Mouse (Mus musculus) heart, embryonic 11.5 days (tissue): ENCODE data around the gene Rab25. TPM values are rescaled to one million over a fixed set of nuclear protein-coding genes. Genes with fewer than 3 reads are reported as not detected.

ENCODE experiments used
- ATAC-seq: fragments of 200-750 bp; cut with Nextera tagmentation; replicated peaks from 2 replicates; pipeline ENCODE4 v1.8.0; 2017; ENCODE audit warnings: moderate library complexity; ENCODE audit not compliant: insufficient number of reproducible peaks, low FRiP score, low TSS enrichment
- H3K27ac ChIP-seq: fragments of 300-500 bp; sonication (generic); 2 replicates; pipeline ENCODE4 v1.5.1; 2014; ENCODE audit warnings: mild to moderate bottlenecking, low read depth, low read length
- H3K27me3 ChIP-seq: fragments of 300-500 bp; sonication (generic); 2 replicates; pipeline ENCODE4 v1.6.1; 2014; ENCODE audit warnings: mild to moderate bottlenecking, low read length, mixed read lengths; ENCODE audit not compliant: control insufficient read depth, insufficient read depth
- H3K36me3 ChIP-seq: fragments of 300-500 bp; sonication (generic); 2 replicates; pipeline ENCODE4 v1.6.1; 2014; ENCODE audit warnings: mild to moderate bottlenecking, low read length, moderate library complexity, mixed read lengths; ENCODE audit not compliant: control insufficient read depth, insufficient read depth
- H3K4me1 ChIP-seq: fragments of 300-500 bp; sonication (generic); 2 replicates; pipeline ENCODE4 v1.6.1; 2014; ENCODE audit warnings: low read length; ENCODE audit not compliant: control insufficient read depth, insufficient read depth
- H3K4me2 ChIP-seq: fragments of 300-500 bp; sonication (generic); 2 replicates; pipeline ENCODE4 v1.6.1; 2014; ENCODE audit warnings: mild to moderate bottlenecking, moderate library complexity
- H3K4me3 ChIP-seq: fragments of 300-500 bp; sonication (generic); 2 replicates; pipeline ENCODE4 v1.5.1; 2014; ENCODE audit warnings: low read depth, low read length
- H3K9ac ChIP-seq: fragments of 300-500 bp; sonication (generic); 2 replicates; pipeline ENCODE4 v1.6.1; 2014; ENCODE audit warnings: mild to moderate bottlenecking, low read depth, low read length, moderate library complexity
- H3K9me3 ChIP-seq: fragments of 300-500 bp; sonication (generic); replicated peaks from 2 replicates; pipeline ENCODE4 v1.6.1; 2016; ENCODE audit warnings: low read length; ENCODE audit not compliant: control insufficient read depth
- WGBS: fragments of 180-500 bp; shearing (Covaris S2); extraction: QIAGEN DNeasy Blood & Tissue Kit; methylation state at CpG from one replicate; pipeline ENCODE4 v1.1.7; 2014; ENCODE audit not compliant: insufficient replicate concordance; 5-methylcytosine and 5-hydroxymethylcytosine counted together
- polyA plus RNA-seq: library from polyadenylated mRNA; unstranded; fragments of >200 nt; fragmentation: Nextera tagmentation; extraction: Ambion mirVana; gene quantifications from 2 replicates; pipeline ENCODE4 v1.2.1, GENCODE M21; 2014

Rab25 gene
- polyA plus RNA-seq, 1 experiment from 2014 or later = not detected

- 77% methylated on average over 4 of the region's 4 CpGs for WGBS
- H3K4me1 ChIP-seq = no peaks in the 10 kb centered on the region
- H3K9me3 ChIP-seq = no peaks in the 10 kb centered on the region
- H3K27me3 ChIP-seq = no peaks in the 10 kb centered on the region
- H3K4me2 ChIP-seq = no peak overlapping the region
- no peak for ATAC-seq
- H3K4me3 ChIP-seq = no peak overlapping the region
- no peak overlapping the region for H3K27ac ChIP-seq
- H3K9ac ChIP-seq = no peak overlapping the region
- H3K36me3 ChIP-seq = peaks cover 64% of the 10 kb centered on the region
These were observed 13.9 kb upstream of the Rab25 start for GRCm38 (mm10) chr3:88561989-88562388.

- H3K9me3 ChIP-seq = no peaks in the 10 kb centered on the region
- WGBS = 89% methylated on average over 9 of the region's 9 CpGs
- no peak for ATAC-seq
- no peak overlapping the region for H3K4me3 ChIP-seq
- no peak overlapping the region for H3K4me2 ChIP-seq
- H3K4me1 ChIP-seq = peaks cover 9% of the 10 kb centered on the region
- H3K9ac ChIP-seq = no peak overlapping the region
- H3K27me3 ChIP-seq = no peaks in the 10 kb centered on the region
- H3K27ac ChIP-seq = no peak overlapping the region
- peaks cover 59% of the 10 kb centered on the region for H3K36me3 ChIP-seq
These were observed 11.5 kb upstream of the Rab25 start for GRCm38 (mm10) chr3:88559596-88559995.

GRCm38 (mm10) chr3:88556616-88557015 is 8.5 kb upstream of the Rab25 start:
- H3K4me1 ChIP-seq = peaks cover 14% of the 10 kb centered on the region
- no peak overlapping the region for H3K9ac ChIP-seq
- no peak overlapping the region for H3K27ac ChIP-seq
- 95% methylated on average over 8 of the region's 8 CpGs for WGBS
- ATAC-seq = no peak
- H3K4me3 ChIP-seq = no peak overlapping the region
- H3K27me3 ChIP-seq = no peaks in the 10 kb centered on the region
- H3K36me3 ChIP-seq = peaks cover 40% of the 10 kb centered on the region
- H3K4me2 ChIP-seq = no peak overlapping the region
- no peaks in the 10 kb centered on the region for H3K9me3 ChIP-seq

- no peak overlapping the region for H3K4me3 ChIP-seq
- H3K36me3 ChIP-seq = peaks cover 39% of the 10 kb centered on the region
- no peak overlapping the region for H3K27ac ChIP-seq
- no peaks in the 10 kb centered on the region for H3K9me3 ChIP-seq
- no peak overlapping the region for H3K4me2 ChIP-seq
- H3K4me1 ChIP-seq = peaks cover 14% of the 10 kb centered on the region
- WGBS = 88% methylated on average over 6 of the region's 6 CpGs
- no peaks in the 10 kb centered on the region for H3K27me3 ChIP-seq
- H3K9ac ChIP-seq = no peak overlapping the region
- no peak for ATAC-seq
These were observed 7.6 kb upstream of the Rab25 start for GRCm38 (mm10) chr3:88555731-88556130.

- Histone ChIP-seq H3K4me2 (peak overlapping the region; percentile 87; the same call in 1 of the 2 replicates), H3K9ac (no peak overlapping the region), H3K4me1 (peaks cover 14% of the 10 kb centered on the region), H3K27ac (no peak overlapping the region), H3K9me3 (no peaks in the 10 kb centered on the region), H3K4me3 (peak overlapping the region; percentile 80; the same call in 1 of the 2 replicates), H3K27me3 (no peaks in the 10 kb centered on the region), H3K36me3 (peaks cover 33% of the 10 kb centered on the region)
- 91% methylated on average over 5 of the region's 5 CpGs for WGBS
- no peak for ATAC-seq
These were observed 7.0 kb upstream of the Rab25 start for GRCm38 (mm10) chr3:88555069-88555605.

- Histone ChIP-seq H3K4me3 (peak overlapping the region; percentile 80), H3K9ac (peak overlapping the region; percentile 93), H3K4me2 (peak overlapping the region; percentile 87), H3K27ac (peak overlapping the region; percentile 98), H3K9me3 (no peaks in the 10 kb centered on the region), H3K27me3 (no peaks in the 10 kb centered on the region), H3K36me3 (peaks cover 22% of the 10 kb centered on the region), H3K4me1 (peaks cover 14% of the 10 kb centered on the region)
- WGBS = under 1% methylated on average over 39 of the region's 41 CpGs
- ATAC-seq = peak; percentile 47
These were observed 5.9 kb upstream of the Rab25 start for GRCm38 (mm10) chr3:88553880-88554586.

- Histone ChIP-seq H3K4me3 (peak within 1 kb of the TSS; percentile 80), H3K9ac (peak within 1 kb of the TSS; percentile 93), H3K36me3 (peaks cover 20% of the 10 kb centered on the region), H3K4me2 (peak within 1 kb of the TSS; percentile 87), H3K9me3 (no peaks in the 10 kb centered on the region), H3K4me1 (peaks cover 14% of the 10 kb centered on the region), H3K27me3 (no peaks in the 10 kb centered on the region), H3K27ac (peak within 1 kb of the TSS; percentile 98)
- peak; percentile 87 for ATAC-seq
- WGBS = 0% methylated on average over 21 of the region's 37 CpGs
These were observed 5.4 kb upstream of the Rab25 start, which contains the start of gene Ubqln4 for GRCm38 (mm10) chr3:88553525-88553879. TSS of gene Ubqln4 (plus strand) at chr3:88553758.

GRCm38 (mm10) chr3:88552676-88553524 is 4.8 kb upstream of the Rab25 start, which contains the start of gene Lamtor2:
TSS of gene Lamtor2 (minus strand) at chr3:88553074.
- Histone ChIP-seq H3K27ac (peak within 1 kb of the TSS; percentile 98), H3K4me2 (peak within 1 kb of the TSS; percentile 87), H3K4me3 (peak within 1 kb of the TSS; percentile 80), H3K27me3 (no peaks in the 10 kb centered on the region), H3K36me3 (peaks cover 17% of the 10 kb centered on the region), H3K4me1 (peaks cover 14% of the 10 kb centered on the region), H3K9me3 (no peaks in the 10 kb centered on the region), H3K9ac (peak within 1 kb of the TSS; percentile 93)
- ATAC-seq = peak; percentile 86
- under 1% methylated on average over 48 of the region's 48 CpGs for WGBS
